Mouse (Mus musculus) liver, embryonic 14.5 days (tissue): ENCODE measurements around the gene Cyp24a1.

ENCODE experiments used
- CTCF ChIP-seq: IDR thresholded peaks from 2 replicates; pipeline ENCODE4 v1.5.1; 2016; ENCODE audit warnings: antibody characterized with exemption, low read depth, control low read depth
- EP300 ChIP-seq: IDR thresholded peaks from 2 replicates; pipeline ENCODE4 v1.6.1; 2016; ENCODE audit warnings: antibody characterized with exemption, low read depth

GRCm38 (mm10) chr2:170498011-170498410, 1.1 kb upstream of the Cyp24a1 start:
- no peak for TF ChIP-seq CTCF
- TF ChIP-seq EP300: no peak
